Mouse (Mus musculus): ENCODE measurements around the gene Rgs7. TPM values are rescaled to one million over a fixed set of nuclear protein-coding genes. Genes with fewer than 3 reads are reported as not detected.

Rgs7 gene
- polyA plus RNA-seq, 1 experiment from 2014 or later: 44.9 TPM

GRCm38 (mm10) chr1:175346162-175346561, 146.1 kb downstream of the Rgs7 start:
- no peaks in the 10 kb centered on the region for H3K27me3 ChIP-seq (ENCODE audit: control insufficient read depth, insufficient read depth, low read depth, low read length)
- no peak overlapping the region for H3K27ac ChIP-seq (ENCODE audit: low read length)
- H3K4me1 ChIP-seq (ENCODE audit: control insufficient read depth, insufficient read depth, low read length): no peaks in the 10 kb centered on the region
- H3K36me3 ChIP-seq (ENCODE audit: control insufficient read depth, insufficient read depth, low read length): no peaks in the 10 kb centered on the region
- H3K9me3 ChIP-seq (replicated peaks; ENCODE audit: control insufficient read depth, low read length, poor library complexity, severe bottlenecking): no peaks in the 10 kb centered on the region
- H3K4me2 ChIP-seq (ENCODE audit: low read length): no peak overlapping the region
- H3K4me3 ChIP-seq (ENCODE audit: low read depth, low read length): no peak overlapping the region
- no peak overlapping the region for H3K9ac ChIP-seq (ENCODE audit: low read depth, low read length)
- 96% methylated on average over 1 of the region's 1 CpGs for WGBS
- no peak for ATAC-seq

DNA sequence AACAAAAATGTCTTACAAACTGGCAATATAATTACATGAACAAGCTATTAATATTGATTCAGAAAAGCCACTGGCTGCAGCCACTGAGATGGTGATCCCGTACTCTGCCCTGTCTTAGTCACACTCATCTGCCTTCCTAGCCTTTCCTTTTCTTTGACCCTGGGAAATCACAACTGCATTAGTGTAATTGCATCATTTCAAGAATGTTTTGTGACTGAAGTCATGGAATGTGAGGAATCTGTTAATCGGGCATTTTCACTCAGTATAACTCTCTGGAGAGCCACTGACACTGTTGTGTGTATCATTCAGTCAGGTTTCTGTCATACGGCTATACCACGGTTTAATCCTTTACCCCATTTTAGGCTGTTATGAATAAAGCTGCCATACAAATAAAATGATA, 156.1 kb downstream of the Rgs7 start:
- no peak overlapping the region for H3K9ac ChIP-seq (ENCODE audit: low read depth, low read length)
- H3K4me2 ChIP-seq (ENCODE audit: low read length): no peak overlapping the region
- H3K27me3 ChIP-seq (ENCODE audit: control insufficient read depth, insufficient read depth, low read depth, low read length): no peaks in the 10 kb centered on the region
- no peak overlapping the region for H3K27ac ChIP-seq (ENCODE audit: low read length)
- H3K4me1 ChIP-seq (ENCODE audit: control insufficient read depth, insufficient read depth, low read length): 0 out of 2 replicates have a peak, but pooled peaks cover under 1% of the 10 kb centered on the region
- H3K4me3 ChIP-seq (ENCODE audit: low read depth, low read length): no peak overlapping the region
- WGBS: 64% methylated on average over 4 of the region's 4 CpGs
- ATAC-seq: no peak
- no peaks in the 10 kb centered on the region for H3K9me3 ChIP-seq (replicated peaks; ENCODE audit: control insufficient read depth, low read length, poor library complexity, severe bottlenecking)
- no peaks in the 10 kb centered on the region for H3K36me3 ChIP-seq (ENCODE audit: control insufficient read depth, insufficient read depth, low read length)

GRCm38 (mm10) chr1:175333041-175333854, 159.1 kb downstream of the Rgs7 start:
- no peak for ATAC-seq
- no peak overlapping the region for H3K27ac ChIP-seq (ENCODE audit: low read length)
- no peak overlapping the region for H3K9ac ChIP-seq (ENCODE audit: low read depth, low read length)
- no peak overlapping the region for H3K4me3 ChIP-seq (ENCODE audit: low read depth, low read length)
- H3K4me1 ChIP-seq (ENCODE audit: control insufficient read depth, insufficient read depth, low read length): 0 out of 2 replicates have a peak, but pooled peaks cover 2% of the 10 kb centered on the region
- no peaks in the 10 kb centered on the region for H3K36me3 ChIP-seq (ENCODE audit: control insufficient read depth, insufficient read depth, low read length)
- WGBS: 93% methylated on average over 9 of the region's 9 CpGs
- no peak overlapping the region for H3K4me2 ChIP-seq (ENCODE audit: low read length)
- no peaks in the 10 kb centered on the region for H3K27me3 ChIP-seq (ENCODE audit: control insufficient read depth, insufficient read depth, low read depth, low read length)
- H3K9me3 ChIP-seq (replicated peaks; ENCODE audit: control insufficient read depth, low read length, poor library complexity, severe bottlenecking): no peaks in the 10 kb centered on the region

GRCm38 (mm10) chr1:175329934-175330471, 162.3 kb downstream of the Rgs7 start:
- Histone ChIP-seq H3K4me3 (ENCODE audit: low read depth, low read length) (no peak overlapping the region), H3K9me3 (replicated peaks; ENCODE audit: control insufficient read depth, low read length, poor library complexity, severe bottlenecking) (no peaks in the 10 kb centered on the region), H3K27me3 (ENCODE audit: control insufficient read depth, insufficient read depth, low read depth, low read length) (no peaks in the 10 kb centered on the region), H3K9ac (ENCODE audit: low read depth, low read length) (no peak overlapping the region), H3K4me1 (ENCODE audit: control insufficient read depth, insufficient read depth, low read length) (0 out of 2 replicates have a peak, but pooled peaks cover 2% of the 10 kb centered on the region), H3K36me3 (ENCODE audit: control insufficient read depth, insufficient read depth, low read length) (no peaks in the 10 kb centered on the region), H3K27ac (ENCODE audit: low read length) (no peak overlapping the region), H3K4me2 (ENCODE audit: low read length) (no peak overlapping the region)
- WGBS: 86% methylated on average over 3 of the region's 3 CpGs
- no peak for ATAC-seq

- Histone ChIP-seq H3K36me3 (ENCODE audit: control insufficient read depth, insufficient read depth, low read length) (no peaks in the 10 kb centered on the region), H3K4me3 (ENCODE audit: low read depth, low read length) (no peak overlapping the region), H3K9ac (ENCODE audit: low read depth, low read length) (no peak overlapping the region), H3K27me3 (ENCODE audit: control insufficient read depth, insufficient read depth, low read depth, low read length) (no peaks in the 10 kb centered on the region), H3K9me3 (replicated peaks; ENCODE audit: control insufficient read depth, low read length, poor library complexity, severe bottlenecking) (no peaks in the 10 kb centered on the region), H3K4me1 (ENCODE audit: control insufficient read depth, insufficient read depth, low read length) (no peaks in the 10 kb centered on the region), H3K4me2 (ENCODE audit: low read length) (no peak overlapping the region), H3K27ac (ENCODE audit: low read length) (no peak overlapping the region)
- no peak for ATAC-seq
Measured at GRCm38 (mm10) chr1:175322781-175323180, 169.5 kb downstream of the Rgs7 start.

DNA sequence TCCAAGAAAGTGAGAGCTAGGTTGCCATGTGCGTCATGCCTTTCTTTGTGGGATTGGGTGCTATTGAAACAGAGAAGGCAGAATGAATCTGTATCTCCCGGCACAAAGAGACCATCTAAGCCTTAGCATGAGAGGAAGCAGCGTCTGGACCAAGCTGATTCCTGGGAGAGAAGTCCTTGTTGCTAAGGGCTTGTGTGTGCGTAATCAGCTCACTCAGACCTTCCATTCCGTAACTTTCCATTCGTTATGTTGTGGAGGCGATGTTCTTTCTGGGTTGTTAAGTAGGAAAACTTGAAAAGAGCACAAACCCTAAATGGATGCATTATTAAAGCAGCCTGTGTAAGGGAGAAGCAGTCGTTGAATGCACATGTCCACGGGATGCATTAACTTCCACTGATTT, 173.1 kb downstream of the Rgs7 start:
- no peak overlapping the region for H3K27ac ChIP-seq (ENCODE audit: low read length)
- no peaks in the 10 kb centered on the region for H3K9me3 ChIP-seq (replicated peaks; ENCODE audit: control insufficient read depth, low read length, poor library complexity, severe bottlenecking)
- no peak for ATAC-seq
- H3K9ac ChIP-seq (ENCODE audit: low read depth, low read length): no peak overlapping the region
- no peaks in the 10 kb centered on the region for H3K27me3 ChIP-seq (ENCODE audit: control insufficient read depth, insufficient read depth, low read depth, low read length)
- 65% methylated on average over 9 of the region's 9 CpGs for WGBS
- no peak overlapping the region for H3K4me3 ChIP-seq (ENCODE audit: low read depth, low read length)
- H3K36me3 ChIP-seq (ENCODE audit: control insufficient read depth, insufficient read depth, low read length): no peaks in the 10 kb centered on the region
- H3K4me2 ChIP-seq (ENCODE audit: low read length): no peak overlapping the region
- H3K4me1 ChIP-seq (ENCODE audit: control insufficient read depth, insufficient read depth, low read length): no peaks in the 10 kb centered on the region

DNA sequence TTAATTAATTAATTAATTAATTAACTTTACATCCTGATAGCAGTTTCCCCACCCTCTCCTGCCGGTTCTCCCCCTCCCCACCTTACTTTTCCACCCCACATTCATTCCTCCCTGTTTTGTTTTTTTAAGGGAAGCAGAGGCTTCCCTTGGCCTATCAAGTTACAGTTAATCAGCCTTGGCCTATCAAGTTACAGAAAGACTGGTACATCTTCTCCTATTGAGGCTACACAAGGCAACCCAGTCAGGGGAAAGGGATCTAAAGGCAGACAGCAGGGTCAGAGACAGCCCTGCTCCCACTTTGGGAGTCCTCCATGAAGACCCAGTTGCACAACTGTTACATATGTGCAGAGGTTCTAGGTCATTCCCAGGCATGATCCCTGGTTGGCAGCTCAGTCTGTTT, 175.0 kb downstream of the Rgs7 start:
- no peaks in the 10 kb centered on the region for H3K36me3 ChIP-seq (ENCODE audit: control insufficient read depth, insufficient read depth, low read length)
- H3K4me1 ChIP-seq (ENCODE audit: control insufficient read depth, insufficient read depth, low read length): no peaks in the 10 kb centered on the region
- WGBS: 43% methylated on average over 1 of the region's 1 CpGs
- no peaks in the 10 kb centered on the region for H3K27me3 ChIP-seq (ENCODE audit: control insufficient read depth, insufficient read depth, low read depth, low read length)
- H3K4me3 ChIP-seq (ENCODE audit: low read depth, low read length): no peak overlapping the region
- H3K27ac ChIP-seq (ENCODE audit: low read length): no peak overlapping the region
- H3K4me2 ChIP-seq (ENCODE audit: low read length): no peak overlapping the region
- H3K9me3 ChIP-seq (replicated peaks; ENCODE audit: control insufficient read depth, low read length, poor library complexity, severe bottlenecking): no peaks in the 10 kb centered on the region
- no peak overlapping the region for H3K9ac ChIP-seq (ENCODE audit: low read depth, low read length)
- no peak for ATAC-seq

DNA sequence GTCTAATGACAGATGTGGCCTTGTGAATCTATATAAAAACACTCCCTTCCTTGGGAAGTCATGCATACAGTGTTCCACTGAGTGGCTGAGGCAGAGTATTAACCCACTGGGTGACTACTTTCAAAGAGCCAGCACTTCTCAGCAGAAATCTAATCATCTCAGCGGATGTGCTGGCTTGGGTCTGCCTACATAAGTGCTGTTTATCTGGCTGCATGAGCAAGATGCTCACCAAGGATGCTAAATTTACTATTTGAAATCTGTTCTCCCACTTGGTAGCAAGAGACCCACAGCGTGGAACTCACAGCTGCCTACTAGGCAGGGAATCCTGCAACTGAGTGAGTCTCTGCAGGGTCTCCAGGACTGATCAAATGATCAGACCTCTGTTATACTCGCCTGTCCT, 184.7 kb downstream of the Rgs7 start:
- Histone ChIP-seq H3K27ac (ENCODE audit: low read length) (no peak overlapping the region), H3K4me2 (ENCODE audit: low read length) (no peak overlapping the region), H3K27me3 (ENCODE audit: control insufficient read depth, insufficient read depth, low read depth, low read length) (no peaks in the 10 kb centered on the region), H3K9ac (ENCODE audit: low read depth, low read length) (no peak overlapping the region), H3K4me3 (ENCODE audit: low read depth, low read length) (no peak overlapping the region), H3K4me1 (ENCODE audit: control insufficient read depth, insufficient read depth, low read length) (no peaks in the 10 kb centered on the region), H3K36me3 (ENCODE audit: control insufficient read depth, insufficient read depth, low read length) (no peaks in the 10 kb centered on the region), H3K9me3 (replicated peaks; ENCODE audit: control insufficient read depth, low read length, poor library complexity, severe bottlenecking) (no peaks in the 10 kb centered on the region)
- WGBS: 70% methylated on average over 3 of the region's 3 CpGs
- ATAC-seq: no peak

GRCm38 (mm10) chr1:175300895-175301294, 191.4 kb downstream of the Rgs7 start:
- no peak overlapping the region for H3K4me3 ChIP-seq (ENCODE audit: low read depth, low read length)
- no peak overlapping the region for H3K27ac ChIP-seq (ENCODE audit: low read length)
- no peak overlapping the region for H3K9ac ChIP-seq (ENCODE audit: low read depth, low read length)
- H3K9me3 ChIP-seq (replicated peaks; ENCODE audit: control insufficient read depth, low read length, poor library complexity, severe bottlenecking): no peaks in the 10 kb centered on the region
- WGBS: 91% methylated on average over 1 of the region's 1 CpGs
- no peak overlapping the region for H3K4me2 ChIP-seq (ENCODE audit: low read length)
- H3K4me1 ChIP-seq (ENCODE audit: control insufficient read depth, insufficient read depth, low read length): no peaks in the 10 kb centered on the region
- no peaks in the 10 kb centered on the region for H3K27me3 ChIP-seq (ENCODE audit: control insufficient read depth, insufficient read depth, low read depth, low read length)
- no peak for ATAC-seq
- no peaks in the 10 kb centered on the region for H3K36me3 ChIP-seq (ENCODE audit: control insufficient read depth, insufficient read depth, low read length)

Measured in midbrain, embryonic 16.5 days (tissue).